Mouse (Mus musculus) stomach, postnatal 0 days (tissue): ENCODE results near the gene Gm11127.
"Not testable (repeated sequence)": the region's sequence is repeated elsewhere in the genome, so short reads cannot be mapped to it uniquely, and the experiment has no call there.

Experiments
- CTCF ChIP-seq: IDR thresholded peaks from 2 replicates; pipeline ENCODE4 v1.5.1; 2016; ENCODE audit warnings: antibody characterized with exemption, low read depth, mild to moderate bottlenecking, moderate library complexity
- EP300 ChIP-seq: optimal IDR thresholded peaks from 2 replicates; pipeline ENCODE3; 2016; ENCODE audit warnings: antibody characterized with exemption

GRCm38 (mm10) chr17:36034524-36034923, 23.6 kb downstream of the Gm11127 start:
- TF ChIP-seq CTCF, EP300: not testable (repeated sequence)
